Mouse (Mus musculus) olfactory bulb, adult 2 months (tissue): ENCODE results near the gene Il21. TPM values are rescaled to one million over a fixed set of nuclear protein-coding genes. Genes with fewer than 3 reads are reported as not detected.

Experiments used
- H3K27ac ChIP-seq: fragments of 200-500 bp; 2 replicates; pipeline ENCODE4 v1.5.1; 2012; ENCODE audit warnings: low read depth, low read length; ENCODE audit not compliant: insufficient read depth
- H3K4me1 ChIP-seq: fragments of 200-500 bp; 2 replicates; pipeline ENCODE4 v1.6.1; 2012; ENCODE audit warnings: low read length; ENCODE audit not compliant: control insufficient read depth, insufficient read depth
- H3K4me3 ChIP-seq: fragments of 200-500 bp; 2 replicates; pipeline ENCODE4 v1.5.1; 2012; ENCODE audit warnings: mild to moderate bottlenecking, low read depth, low read length, moderate library complexity; ENCODE audit not compliant: insufficient read depth
- CTCF ChIP-seq: fragments of 200-500 bp; IDR thresholded peaks from 2 replicates; pipeline ENCODE4 v1.5.1; 2012; ENCODE audit warnings: low read depth, mild to moderate bottlenecking, low read length, moderate library complexity; ENCODE audit not compliant: insufficient read depth
- POLR2A ChIP-seq: fragments of 200-500 bp; IDR thresholded peaks from 2 replicates; pipeline ENCODE4 v1.6.1; 2012; ENCODE audit warnings: mild to moderate bottlenecking, low read depth, low read length, moderate library complexity; ENCODE audit not compliant: insufficient read depth
- WGBS: fragments of 180-500 bp; shearing (Covaris S2); methylation state at CpG from one replicate; pipeline ENCODE4 v1.1.7; 2018; 5-methylcytosine and 5-hydroxymethylcytosine counted together
- polyA plus RNA-seq: library from polyadenylated mRNA; stranded (reverse); fragments of >200 nt; gene quantifications from 2 replicates; pipeline ENCODE4 v1.2.4, GENCODE M21; 2012; ENCODE audit warnings: low replicate concordance; ENCODE audit not compliant: missing spikeins, insufficient read depth, insufficient read length

The Il21 gene
- polyA plus RNA-seq, 1 experiment, result not detected

DNA sequence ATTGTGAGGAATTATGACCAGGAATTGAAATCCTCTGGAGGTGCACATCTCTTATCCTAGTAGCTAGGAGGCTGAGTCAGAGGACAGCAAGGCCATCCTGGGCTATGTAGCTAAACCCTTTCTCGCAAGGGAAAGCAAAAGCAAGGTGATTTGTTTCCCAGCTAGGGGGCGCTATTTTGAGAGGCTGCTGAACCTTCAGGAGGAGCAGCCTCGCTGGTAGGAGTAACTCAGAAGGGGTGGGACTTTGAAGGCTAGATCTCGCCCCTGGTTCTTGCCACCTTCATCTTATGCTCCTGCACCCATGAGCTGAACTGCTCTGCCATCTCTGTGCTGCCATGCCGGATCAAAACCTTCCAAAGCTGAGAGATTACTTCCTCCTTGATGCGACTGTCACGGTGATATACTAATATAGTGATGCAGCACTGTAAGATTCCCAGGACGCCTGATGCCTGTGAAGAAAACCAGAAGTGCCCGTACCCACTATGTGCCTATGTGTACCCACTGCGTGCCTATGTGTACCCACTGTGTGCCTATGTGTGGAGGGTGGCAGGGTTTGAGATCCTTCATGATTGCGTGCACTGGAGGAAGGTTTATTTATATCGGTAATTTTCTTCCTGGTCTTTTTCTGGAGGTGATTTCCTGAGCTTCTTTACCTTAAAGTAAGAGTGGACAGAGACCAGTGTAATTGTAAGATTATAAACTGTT lies 52.2 kb downstream of the Il21 start:
- no peak overlapping the region for H3K27ac ChIP-seq
- H3K4me1 ChIP-seq, result no peaks in the 10 kb centered on the region
- TF ChIP-seq CTCF (no peak), POLR2A (no peak)
- no peak overlapping the region for H3K4me3 ChIP-seq
- 90% methylated on average over 12 of the region's 12 CpGs for WGBS

DNA sequence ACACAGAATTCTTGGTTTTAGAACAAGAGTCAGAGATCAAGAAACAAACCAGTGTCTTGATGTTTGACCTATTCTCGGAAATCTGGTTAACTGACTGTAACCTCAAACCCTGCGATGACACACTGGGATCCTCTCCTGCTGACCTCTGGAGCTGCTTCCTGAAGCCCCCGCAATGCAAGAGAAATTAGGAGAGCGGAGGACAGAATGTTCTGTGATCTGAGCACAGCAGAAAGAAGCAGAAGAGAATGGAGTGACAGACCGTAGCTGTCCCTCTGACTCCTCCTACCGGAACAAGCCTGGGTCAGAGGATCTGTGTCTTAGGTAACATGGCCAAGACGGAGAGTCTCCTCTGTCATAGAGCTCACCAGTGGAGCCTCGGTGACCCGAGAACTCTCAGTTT lies 53.0 kb downstream of the Il21 start:
- no peak for TF ChIP-seq CTCF
- no peak for TF ChIP-seq POLR2A
- no peaks in the 10 kb centered on the region for H3K4me1 ChIP-seq
- H3K27ac ChIP-seq, result no peak overlapping the region
- H3K4me3 ChIP-seq, result no peak overlapping the region
- WGBS, result 95% methylated on average over 9 of the region's 9 CpGs

DNA sequence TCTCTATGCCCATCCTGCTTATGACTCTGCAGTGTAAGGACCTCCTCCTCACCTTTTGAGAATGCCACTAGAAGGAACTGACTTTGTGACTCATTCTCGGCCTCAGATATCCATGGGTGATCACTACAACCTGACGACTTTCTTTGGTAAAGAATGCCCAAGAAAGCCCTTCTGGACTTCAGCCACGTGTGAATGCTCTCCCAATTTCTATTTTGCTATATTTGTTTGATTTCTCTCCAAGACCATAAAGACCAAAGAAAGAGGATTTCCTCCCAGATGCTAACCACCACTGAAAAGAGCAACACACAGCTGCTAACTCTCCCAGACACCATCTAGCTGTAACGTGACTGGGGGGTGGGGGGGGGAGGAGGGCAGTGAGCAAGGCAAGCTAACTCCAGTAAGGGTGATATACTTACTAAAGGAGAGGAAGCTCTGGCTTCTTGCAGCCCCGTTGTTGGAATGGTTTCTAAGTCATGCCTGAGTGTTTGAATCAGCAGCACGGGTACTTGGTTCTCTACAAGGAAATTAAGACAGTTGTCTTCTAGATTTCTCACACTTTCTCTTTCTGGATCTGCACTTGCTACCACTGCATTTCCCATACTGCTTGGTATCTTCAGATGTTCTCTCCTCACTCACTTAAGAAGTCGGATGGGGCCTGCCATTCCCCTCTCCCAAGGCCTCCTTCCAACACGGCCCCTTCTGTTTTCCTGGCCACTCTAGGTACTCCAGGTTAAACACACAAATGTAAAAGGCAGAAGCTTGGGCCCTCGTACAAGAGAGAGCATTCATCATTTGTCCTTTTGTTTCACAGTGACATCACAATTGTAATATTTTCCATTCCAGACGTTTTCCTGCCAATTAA lies 57.5 kb downstream of the Il21 start:
- WGBS, result 69% methylated on average over 10 of the region's 10 CpGs
- Histone ChIP-seq H3K4me1 (no peaks in the 10 kb centered on the region), H3K4me3 (no peak overlapping the region), H3K27ac (no peak overlapping the region)
- no peak for TF ChIP-seq POLR2A
- TF ChIP-seq CTCF, result no peak

DNA sequence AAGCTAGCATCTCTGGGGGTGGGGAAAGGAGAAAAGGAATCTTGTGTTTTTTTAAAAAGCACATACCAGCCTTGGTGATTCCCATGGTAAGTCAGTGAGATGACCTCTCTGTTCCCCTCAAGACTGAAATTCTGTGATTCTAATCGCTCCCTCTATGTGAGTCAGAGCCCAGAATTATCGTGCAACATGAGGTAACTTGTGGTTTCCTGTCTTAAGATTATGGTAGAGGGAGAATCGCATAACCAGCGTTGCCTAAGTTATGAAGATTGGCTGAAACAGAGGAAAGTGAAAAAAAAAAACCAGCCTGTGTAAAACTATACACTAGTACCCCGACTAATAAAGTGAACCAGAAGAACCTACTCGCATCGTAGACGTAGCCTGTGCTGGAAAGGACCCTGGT lies 59.2 kb downstream of the Il21 start:
- no peak for TF ChIP-seq POLR2A
- TF ChIP-seq CTCF, result no peak
- WGBS, result 86% methylated on average over 8 of the region's 8 CpGs
- Histone ChIP-seq H3K27ac (no peak overlapping the region), H3K4me3 (no peak overlapping the region), H3K4me1 (no peaks in the 10 kb centered on the region)

Other genes starting within 250 kb of the Il21 start
- not detected in 2 replicates for gene Adad1, start 169.1 kb downstream of the Il21 start, polyA plus RNA-seq
- not detected in 2 replicates for gene Il2, start 106.7 kb downstream of the Il21 start, polyA plus RNA-seq
- not detected in 2 replicates for gene Bbs12, start 79.9 kb upstream of the Il21 start, polyA plus RNA-seq
- gene Cetn4, start 80.1 kb upstream of the Il21 start, polyA plus RNA-seq, result not detected in 2 replicates
- not detected in 2 replicates for gene Fgf2, start 115.7 kb upstream of the Il21 start, polyA plus RNA-seq
- not detected in 2 replicates for gene Spata5, start 187.3 kb upstream of the Il21 start, polyA plus RNA-seq
- gene Nudt6, start 187.6 kb upstream of the Il21 start, polyA plus RNA-seq, result not detected in 2 replicates